Mouse (Mus musculus): ENCODE results near the gene Lpcat2b.
A peak's percentile ranks its signal among the peaks of the same experiment; 100 is the strongest.
"Not testable (repeated sequence)": the region's sequence is repeated elsewhere in the genome, so short reads cannot be mapped to it uniquely, and the experiment has no call there.

Lpcat2b gene

GRCm38 (mm10) chr5:107431249-107431648, at the start of gene Lpcat2b:
TSS of gene Lpcat2b (plus strand) at chr5:107431549.
- DNase-seq (ENCODE audit: low spot score in 2 of 2): no peak

GRCm38 (mm10) chr5:107386448-107386847, 44.9 kb upstream of the Lpcat2b start:
- not testable (repeated sequence) for DNase-seq (ENCODE audit: low spot score in 2 of 2)

GRCm38 (mm10) chr5:107387788-107388187, 43.6 kb upstream of the Lpcat2b start:
- DNase-seq (ENCODE audit: low spot score in 2 of 2): no peak

GRCm38 (mm10) chr5:107389373-107389772, 42.0 kb upstream of the Lpcat2b start:
- no peak for DNase-seq (ENCODE audit: low spot score in 2 of 2)

- DNase-seq (ENCODE audit: low spot score in 2 of 2): no peak
Observed at GRCm38 (mm10) chr5:107394437-107394836, 36.9 kb upstream of the Lpcat2b start.

- no peak for DNase-seq (ENCODE audit: low spot score in 2 of 2)
Observed at GRCm38 (mm10) chr5:107402436-107402835, 28.9 kb upstream of the Lpcat2b start, which contains the start of gene Ephx4. TSS of gene Ephx4 (plus strand) at chr5:107402736.

GRCm38 (mm10) chr5:107403011-107403946, 28.1 kb upstream of the Lpcat2b start:
- peak in 1 of 2 experiments; percentile 34 for DNase-seq (ENCODE audit: low spot score in 2 of 2)

GRCm38 (mm10) chr5:107403947-107404684, 27.2 kb upstream of the Lpcat2b start:
- peak; percentile 57 to 84 for DNase-seq (ENCODE audit: low spot score in 2 of 2)

GRCm38 (mm10) chr5:107405361-107405760, 26.0 kb upstream of the Lpcat2b start:
- DNase-seq (ENCODE audit: low spot score in 2 of 2): peak; percentile 82 to 87

- no peak for DNase-seq (ENCODE audit: low spot score in 2 of 2)
Observed at GRCm38 (mm10) chr5:107410305-107410704, 21.0 kb upstream of the Lpcat2b start.

GRCm38 (mm10) chr5:107411326-107411725, 20.0 kb upstream of the Lpcat2b start:
- DNase-seq (ENCODE audit: low spot score in 2 of 2): peak in 1 of 2 experiments; percentile 43

- DNase-seq (ENCODE audit: low spot score in 2 of 2): no peak
Observed at GRCm38 (mm10) chr5:107412285-107412684, 19.1 kb upstream of the Lpcat2b start.

GRCm38 (mm10) chr5:107415098-107415497, 16.3 kb upstream of the Lpcat2b start:
- DNase-seq (ENCODE audit: low spot score in 2 of 2): peak in 1 of 2 experiments; percentile 61

- DNase-seq (ENCODE audit: low spot score in 2 of 2): no peak
Observed at GRCm38 (mm10) chr5:107421676-107422075, 9.7 kb upstream of the Lpcat2b start.

- DNase-seq (ENCODE audit: low spot score in 2 of 2): no peak
Observed at GRCm38 (mm10) chr5:107434001-107434400, 2.7 kb downstream of the Lpcat2b start.

- no peak for DNase-seq (ENCODE audit: low spot score in 2 of 2)
Observed at GRCm38 (mm10) chr5:107436185-107436584, 4.8 kb downstream of the Lpcat2b start.

GRCm38 (mm10) chr5:107436587-107437209, 5.3 kb downstream of the Lpcat2b start:
- DNase-seq (ENCODE audit: low spot score in 2 of 2): no peak

- peak; percentile 82 to 92 for DNase-seq (ENCODE audit: low spot score in 2 of 2)
Observed at GRCm38 (mm10) chr5:107437464-107438281, 6.3 kb downstream of the Lpcat2b start, which contains the start of gene Btbd8. TSS of gene Btbd8 (plus strand) at chr5:107437997.

GRCm38 (mm10) chr5:107438353-107438752, 7.0 kb downstream of the Lpcat2b start:
- peak in 1 of 2 experiments; percentile 16 for DNase-seq (ENCODE audit: low spot score in 2 of 2)

GRCm38 (mm10) chr5:107441881-107442280, 10.5 kb downstream of the Lpcat2b start:
- peak in 1 of 2 experiments; percentile 42 for DNase-seq (ENCODE audit: low spot score in 2 of 2)

- no peak for DNase-seq (ENCODE audit: low spot score in 2 of 2)
Observed at GRCm38 (mm10) chr5:107444251-107444650, 12.9 kb downstream of the Lpcat2b start.
